Mouse (Mus musculus) lung, postnatal 0 days (tissue): ENCODE measurements at regions not wholly inside any gene's neighbourhood (a gene's known extent, or its start where the extent isn't known, plus 50 kb on each side); places are given as distances from the start of the nearest gene placed in this dataset.

ENCODE experiments used
- ATAC-seq: fragments of 200-750 bp; cut with Nextera tagmentation; 2 replicates; pipeline ENCODE4 v1.8.0; 2017; ENCODE audit warnings: moderate library complexity
- DNase-seq: peaks from one replicate; pipeline ENCODE4 v3.0.0-alpha.2; 2016; ENCODE audit warnings: low spot score
- H3K27ac ChIP-seq: fragments of 300-500 bp; sonication (generic); 2 replicates; pipeline ENCODE4 v1.5.1; 2014; ENCODE audit warnings: antibody characterized with exemption, mild to moderate bottlenecking, low read length, mixed read lengths
- H3K27me3 ChIP-seq: fragments of 300-500 bp; sonication (generic); replicated peaks from 2 replicates; pipeline ENCODE4 v1.6.1; 2014; ENCODE audit warnings: low read length, mixed read lengths; ENCODE audit not compliant: insufficient read depth
- H3K36me3 ChIP-seq: fragments of 300-500 bp; sonication (generic); 2 replicates; pipeline ENCODE4 v1.6.1; 2014; ENCODE audit warnings: low read length, mixed read lengths; ENCODE audit not compliant: insufficient read depth
- H3K4me1 ChIP-seq: fragments of 300-500 bp; sonication (generic); 2 replicates; pipeline ENCODE4 v1.6.1; 2014; ENCODE audit warnings: antibody characterized with exemption, low read depth, low read length, mixed read lengths; ENCODE audit not compliant: insufficient read depth
- H3K4me2 ChIP-seq: fragments of 300-500 bp; sonication (generic); replicated peaks from 2 replicates; pipeline ENCODE4 v1.6.1; 2014; ENCODE audit warnings: low read depth, mild to moderate bottlenecking, low read length, moderate library complexity, mixed read lengths
- H3K4me3 ChIP-seq: fragments of 300-500 bp; sonication (generic); 2 replicates; pipeline ENCODE4 v1.5.1; 2014; ENCODE audit warnings: low read depth, low read length
- H3K9ac ChIP-seq: fragments of 300-500 bp; sonication (generic); replicated peaks from 2 replicates; pipeline ENCODE4 v1.6.1; 2014; ENCODE audit warnings: low read depth, mild to moderate bottlenecking
- H3K9me3 ChIP-seq: fragments of 300-500 bp; sonication (generic); 2 replicates; pipeline ENCODE4 v1.6.1; 2016; ENCODE audit warnings: low read length, mixed read lengths
- CTCF ChIP-seq: IDR thresholded peaks from 2 replicates; pipeline ENCODE4 v1.5.1; 2016; ENCODE audit warnings: antibody characterized with exemption, mild to moderate bottlenecking
- EP300 ChIP-seq: IDR thresholded peaks from 2 replicates; pipeline ENCODE4 v1.6.1; 2016; ENCODE audit warnings: antibody characterized with exemption, mild to moderate bottlenecking, control low read depth
- WGBS: fragments of 180-500 bp; shearing (Covaris S2); extraction: QIAGEN DNeasy Blood & Tissue Kit; methylation state at CpG from one replicate; pipeline ENCODE4 v1.1.7; 2014; 5-methylcytosine and 5-hydroxymethylcytosine counted together

DNA sequence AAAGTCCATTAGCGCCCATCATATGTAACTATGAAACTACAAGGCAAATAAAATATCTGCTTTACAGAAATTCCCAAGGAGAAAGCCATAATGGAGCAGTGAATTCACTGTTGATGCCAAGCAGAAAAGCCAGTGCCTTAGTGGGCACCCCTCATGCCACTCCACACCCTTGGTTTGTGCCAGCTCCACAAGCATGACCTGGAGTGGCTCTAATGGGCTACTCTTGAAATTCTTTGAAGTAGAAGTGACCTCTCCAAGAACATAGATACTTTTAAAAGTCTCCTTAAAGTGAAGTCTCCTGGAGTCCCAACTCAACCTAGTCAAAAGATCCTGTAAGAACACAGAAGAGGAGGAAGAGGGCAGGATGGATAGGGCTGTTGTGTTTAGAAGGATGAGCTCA is 593.8 kb upstream of the Adamts9 start:
- peak; percentile 91 for ATAC-seq
- H3K9me3 ChIP-seq, result no peaks in the 10 kb centered on the region
- peak; percentile 68 for TF ChIP-seq EP300
- TF ChIP-seq CTCF, result no peak

DNA sequence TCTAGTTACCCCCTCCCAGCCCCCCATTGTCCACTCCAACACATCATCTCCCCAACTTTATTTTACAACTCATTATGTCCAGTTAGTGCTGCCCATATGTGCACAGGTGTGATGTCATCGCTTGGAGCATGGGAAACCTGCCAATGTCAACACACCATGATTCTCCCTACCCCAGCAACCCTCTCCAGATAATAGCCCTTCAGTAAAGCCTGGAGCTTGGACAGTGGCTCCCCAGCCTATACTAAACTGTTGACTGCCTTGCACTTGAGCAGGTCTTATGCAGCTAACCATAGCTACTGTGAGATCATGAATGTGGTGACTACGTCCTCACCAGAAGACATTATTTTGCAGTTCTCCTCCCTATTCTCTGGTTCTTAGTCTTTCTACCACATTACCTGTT is 570.5 kb upstream of the Adamts9 start:
- peak; percentile 49 for DNase-seq
- 58% methylated on average over 2 of the region's 2 CpGs for WGBS
- no peak overlapping the region for H3K9ac ChIP-seq
- H3K4me1 ChIP-seq, result no peaks in the 10 kb centered on the region
- H3K27me3 ChIP-seq, result no peaks in the 10 kb centered on the region
- peak; percentile 77 for ATAC-seq
- no peak overlapping the region for H3K4me3 ChIP-seq
- no peak for TF ChIP-seq CTCF
- no peak for TF ChIP-seq EP300
- no peaks in the 10 kb centered on the region for H3K9me3 ChIP-seq
- H3K27ac ChIP-seq, result no peak overlapping the region
- H3K36me3 ChIP-seq, result no peaks in the 10 kb centered on the region
- H3K4me2 ChIP-seq, result no peak overlapping the region

More for the DNA sequence above, 593.8 kb upstream of the Adamts9 start:
- peak; percentile 70 for DNase-seq
- H3K4me2 ChIP-seq, result no peak overlapping the region
- H3K4me3 ChIP-seq, result no peak overlapping the region
- no peak overlapping the region for H3K9ac ChIP-seq
- H3K36me3 ChIP-seq, result no peaks in the 10 kb centered on the region
- H3K4me1 ChIP-seq, result no peaks in the 10 kb centered on the region; the same call in 1 of the 2 replicates
- H3K27me3 ChIP-seq, result no peaks in the 10 kb centered on the region
- 56% methylated on average over 1 of the region's 1 CpGs for WGBS
- no peak overlapping the region for H3K27ac ChIP-seq

DNA sequence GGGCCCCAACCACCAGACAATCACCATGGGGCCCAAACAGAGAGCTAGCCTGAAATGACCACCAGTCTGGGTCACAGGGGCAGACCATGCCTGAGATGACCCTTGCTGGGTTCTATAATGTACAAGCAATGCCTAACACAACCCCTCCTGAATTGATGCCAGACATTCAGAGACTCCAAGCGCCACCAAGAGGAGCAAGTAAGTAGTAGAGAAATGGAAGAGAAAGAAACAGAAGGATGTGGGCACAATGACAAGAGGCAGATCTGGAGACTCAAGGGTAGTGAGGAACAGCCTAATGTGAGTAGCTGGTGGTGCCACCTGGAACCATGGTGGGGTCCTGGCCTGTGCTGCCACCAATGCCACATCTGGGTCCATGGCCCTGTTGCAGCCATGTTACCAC is 566.6 kb upstream of the Adamts9 start:
- Histone ChIP-seq H3K27ac (no peak overlapping the region), H3K9me3 (no peaks in the 10 kb centered on the region), H3K27me3 (no peaks in the 10 kb centered on the region), H3K9ac (no peak overlapping the region), H3K36me3 (no peaks in the 10 kb centered on the region), H3K4me2 (no peak overlapping the region), H3K4me1 (no peaks in the 10 kb centered on the region), H3K4me3 (no peak overlapping the region)
- DNase-seq (no peak), ATAC-seq (no peak)
- TF ChIP-seq EP300 (no peak), CTCF (peak; percentile 52)
- WGBS, result 64% methylated on average over 1 of the region's 1 CpGs

DNA sequence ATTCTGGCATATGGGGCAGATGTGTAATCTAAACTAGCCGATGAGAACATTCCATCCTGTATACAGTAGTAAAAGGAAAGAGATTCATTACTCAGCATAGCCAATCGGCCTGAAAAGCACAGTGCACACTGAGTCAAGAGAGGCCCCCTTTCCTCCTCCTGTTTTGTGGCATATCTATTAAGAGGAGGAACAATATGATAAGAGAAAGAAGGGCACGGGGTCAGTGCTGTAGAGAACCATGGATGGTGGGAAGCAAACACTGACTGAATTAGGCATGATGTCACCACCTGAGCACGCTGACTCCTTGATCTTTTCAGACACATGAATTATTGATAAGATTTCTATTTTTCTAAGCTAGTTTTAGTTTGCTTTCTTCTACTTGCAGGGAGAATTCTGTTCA is 554.5 kb upstream of the Adamts9 start:
- no peak overlapping the region for H3K27ac ChIP-seq
- H3K9ac ChIP-seq, result no peak overlapping the region
- H3K4me1 ChIP-seq, result no peaks in the 10 kb centered on the region
- no peaks in the 10 kb centered on the region for H3K36me3 ChIP-seq
- H3K27me3 ChIP-seq, result no peaks in the 10 kb centered on the region
- no peaks in the 10 kb centered on the region for H3K9me3 ChIP-seq
- H3K4me3 ChIP-seq, result no peak overlapping the region
- TF ChIP-seq CTCF (no peak), EP300 (no peak)
- DNase-seq, result no peak
- 29% methylated on average over 4 of the region's 4 CpGs for WGBS
- no peak overlapping the region for H3K4me2 ChIP-seq
- no peak for ATAC-seq

DNA sequence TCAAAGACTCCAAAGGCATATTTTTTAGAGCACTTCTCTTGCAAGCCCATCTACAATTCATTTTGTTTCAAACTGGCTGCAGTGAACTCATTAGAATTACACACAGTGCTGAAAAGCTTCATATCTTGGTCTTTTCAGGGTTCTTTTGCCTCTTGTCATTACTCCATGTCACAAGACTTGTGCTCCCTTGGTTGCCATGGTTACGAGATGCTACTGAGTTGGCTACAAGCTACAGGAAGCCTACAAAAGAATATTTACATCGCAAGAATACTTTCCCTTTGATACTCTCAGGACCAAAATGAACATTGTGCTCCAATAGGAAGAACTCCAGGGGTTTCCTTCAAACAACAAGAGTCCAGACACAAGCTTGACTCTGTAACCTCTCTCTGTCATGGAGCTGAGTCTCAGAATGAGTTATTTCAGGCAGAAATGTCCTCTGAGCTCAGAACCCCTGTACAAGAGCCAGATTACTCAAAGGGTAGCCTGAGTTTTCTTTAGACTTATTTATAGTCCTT is 545.2 kb upstream of the Adamts9 start:
- 72% methylated on average over 2 of the region's 2 CpGs for WGBS
- Histone ChIP-seq H3K9me3 (no peaks in the 10 kb centered on the region), H3K27ac (no peak overlapping the region), H3K9ac (no peak overlapping the region), H3K36me3 (no peaks in the 10 kb centered on the region), H3K27me3 (no peaks in the 10 kb centered on the region), H3K4me2 (no peak overlapping the region), H3K4me3 (no peak overlapping the region), H3K4me1 (no peaks in the 10 kb centered on the region)
- no peak for DNase-seq
- TF ChIP-seq EP300, result no peak
- no peak for TF ChIP-seq CTCF
- no peak for ATAC-seq

DNA sequence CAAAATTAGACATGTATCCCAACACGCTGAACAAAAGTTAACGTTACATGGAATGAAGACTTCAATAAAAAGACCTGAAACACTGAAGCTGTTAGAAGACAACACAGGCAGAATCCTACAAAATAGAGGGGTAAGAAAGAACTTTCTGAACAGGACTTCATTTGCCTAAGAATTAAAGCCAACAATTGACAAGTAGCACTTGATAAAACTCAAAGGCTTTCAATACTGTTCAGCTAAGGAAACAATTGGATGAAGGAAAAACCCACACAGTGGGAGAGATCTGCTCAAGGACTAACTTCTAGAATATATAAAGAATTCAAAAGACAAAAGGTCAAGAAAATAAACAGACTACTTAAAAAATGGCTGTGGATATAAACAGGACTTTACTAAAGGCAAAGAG is 535.2 kb upstream of the Adamts9 start:
- ATAC-seq (no peak), DNase-seq (no peak)
- no peaks in the 10 kb centered on the region for H3K27me3 ChIP-seq
- no peak overlapping the region for H3K4me2 ChIP-seq
- H3K4me3 ChIP-seq, result no peak overlapping the region
- 91% methylated on average over 2 of the region's 2 CpGs for WGBS
- no peaks in the 10 kb centered on the region for H3K36me3 ChIP-seq
- no peak overlapping the region for H3K9ac ChIP-seq
- H3K4me1 ChIP-seq, result no peaks in the 10 kb centered on the region
- H3K9me3 ChIP-seq, result no peaks in the 10 kb centered on the region
- TF ChIP-seq EP300 (no peak), CTCF (no peak)
- no peak overlapping the region for H3K27ac ChIP-seq

DNA sequence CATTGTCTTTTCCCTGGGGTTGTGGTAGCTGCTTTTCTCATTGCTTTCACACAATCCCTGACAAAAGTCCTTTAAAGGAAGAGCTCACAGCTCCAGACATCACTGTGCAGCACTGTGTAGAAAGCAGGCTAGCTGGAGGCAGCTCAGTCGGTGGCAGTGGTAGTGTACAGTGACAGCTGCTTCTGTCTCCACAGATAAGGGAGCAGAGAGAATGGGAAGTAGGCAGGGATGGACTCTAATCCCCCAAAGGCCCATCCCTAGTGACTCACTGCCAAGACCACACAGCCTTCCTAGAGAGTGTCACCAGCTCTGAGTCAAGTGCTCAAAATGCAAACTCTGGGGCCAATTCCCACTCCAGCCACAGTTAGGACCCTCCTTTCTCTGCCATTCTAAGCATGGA is 531.7 kb upstream of the Adamts9 start:
- no peak for DNase-seq
- H3K27me3 ChIP-seq, result no peaks in the 10 kb centered on the region

More for the DNA sequence above, 531.7 kb upstream of the Adamts9 start:
- H3K4me2 ChIP-seq, result no peak overlapping the region
- H3K9me3 ChIP-seq, result no peaks in the 10 kb centered on the region
- no peak overlapping the region for H3K9ac ChIP-seq
- H3K27ac ChIP-seq, result no peak overlapping the region
- H3K4me1 ChIP-seq, result no peaks in the 10 kb centered on the region
- no peak for ATAC-seq
- TF ChIP-seq CTCF (no peak), EP300 (no peak)
- no peaks in the 10 kb centered on the region for H3K36me3 ChIP-seq
- 17% methylated on average over 1 of the region's 1 CpGs for WGBS
- H3K4me3 ChIP-seq, result no peak overlapping the region
